Mouse (Mus musculus) midbrain, embryonic 11.5 days (tissue): Measurements from ENCODE around the gene Psmd5. TPM values are rescaled to one million over a fixed set of nuclear protein-coding genes. Genes with fewer than 3 reads are reported as not detected.

ENCODE experiments used
- ATAC-seq: fragments of 200-750 bp; cut with Nextera tagmentation; 2 replicates; pipeline ENCODE4 v1.8.0; 2017; ENCODE audit warnings: moderate TSS enrichment, moderate library complexity; ENCODE audit not compliant: low FRiP score
- DNase-seq: peaks from one replicate; pipeline ENCODE4 v3.0.0; 2015; ENCODE audit warnings: low spot score; ENCODE audit errors: missing footprints
- H3K27ac ChIP-seq: fragments of 300-500 bp; sonication (generic); 2 replicates; pipeline ENCODE4 v1.5.1; 2014; ENCODE audit warnings: low read depth, low read length
- H3K27me3 ChIP-seq: fragments of 300-500 bp; sonication (generic); 2 replicates; pipeline ENCODE4 v1.6.1; 2014; ENCODE audit warnings: mild to moderate bottlenecking, low read length, moderate library complexity, mixed read lengths; ENCODE audit not compliant: control insufficient read depth, insufficient read depth
- H3K36me3 ChIP-seq: fragments of 300-500 bp; sonication (generic); 2 replicates; pipeline ENCODE4 v1.6.1; 2014; ENCODE audit warnings: mild to moderate bottlenecking, low read length, moderate library complexity, mixed read lengths; ENCODE audit not compliant: control insufficient read depth, insufficient read depth
- H3K4me1 ChIP-seq: fragments of 300-500 bp; sonication (generic); 2 replicates; pipeline ENCODE4 v1.6.1; 2014; ENCODE audit warnings: low read length; ENCODE audit not compliant: control insufficient read depth, insufficient read depth
- H3K4me2 ChIP-seq: fragments of 300-500 bp; sonication (generic); 2 replicates; pipeline ENCODE4 v1.6.1; 2014; ENCODE audit warnings: mild to moderate bottlenecking, moderate library complexity
- H3K4me3 ChIP-seq: fragments of 300-500 bp; sonication (generic); 2 replicates; pipeline ENCODE4 v1.5.1; 2014; ENCODE audit warnings: low read depth, low read length
- H3K9ac ChIP-seq: fragments of 300-500 bp; sonication (generic); 2 replicates; pipeline ENCODE4 v1.6.1; 2014; ENCODE audit warnings: low read length
- H3K9me3 ChIP-seq: fragments of 300-500 bp; sonication (generic); 2 replicates; pipeline ENCODE4 v1.6.1; 2016; ENCODE audit warnings: low read length; ENCODE audit not compliant: control insufficient read depth
- WGBS: fragments of 180-500 bp; shearing (Covaris S2); extraction: QIAGEN DNeasy Blood & Tissue Kit; methylation state at CpG from one replicate; pipeline ENCODE4 v1.1.7; 2014; 5-methylcytosine and 5-hydroxymethylcytosine counted together
- polyA plus RNA-seq: library from polyadenylated mRNA; unstranded; fragments of >200 nt; fragmentation: Nextera tagmentation; extraction: Ambion mirVana; gene quantifications from 2 replicates; pipeline ENCODE4 v1.2.1, GENCODE M21; 2014

Gene Psmd5
- 122 and 129 TPM in 2 replicates for polyA plus RNA-seq

GRCm38 (mm10) chr2:34874816-34875345, at the start of gene Psmd5:
Gene Psmd5 (minus strand): TSS chr2:34874968.
- Histone ChIP-seq H3K27me3 (peaks cover 13% of the 10 kb centered on the region), H3K36me3 (no peaks in the 10 kb centered on the region), H3K4me3 (peak within 1 kb of the TSS; percentile 5; the same call in 1 of the 2 replicates), H3K9ac (peak within 1 kb of the TSS; percentile 45), H3K27ac (no peak within 1 kb of the TSS), H3K4me2 (peak within 1 kb of the TSS; percentile 31), H3K4me1 (peaks cover 6% of the 10 kb centered on the region), H3K9me3 (no peaks in the 10 kb centered on the region)
- DNase-seq (no peak), ATAC-seq (no peak)
- 18% methylated on average over 8 of the region's 8 CpGs for WGBS

GRCm38 (mm10) chr2:34922729-34923128, 48.0 kb upstream of the Psmd5 start:
- no peak overlapping the region for H3K27ac ChIP-seq
- no peak overlapping the region for H3K4me2 ChIP-seq
- no peaks in the 10 kb centered on the region for H3K9me3 ChIP-seq
- no peak for ATAC-seq
- H3K4me1 ChIP-seq = no peaks in the 10 kb centered on the region
- H3K4me3 ChIP-seq = no peak overlapping the region
- H3K27me3 ChIP-seq = no peaks in the 10 kb centered on the region
- DNase-seq = peak; percentile 21
- no peaks in the 10 kb centered on the region for H3K36me3 ChIP-seq
- WGBS = 32% methylated on average over 2 of the region's 2 CpGs
- no peak overlapping the region for H3K9ac ChIP-seq

DNA sequence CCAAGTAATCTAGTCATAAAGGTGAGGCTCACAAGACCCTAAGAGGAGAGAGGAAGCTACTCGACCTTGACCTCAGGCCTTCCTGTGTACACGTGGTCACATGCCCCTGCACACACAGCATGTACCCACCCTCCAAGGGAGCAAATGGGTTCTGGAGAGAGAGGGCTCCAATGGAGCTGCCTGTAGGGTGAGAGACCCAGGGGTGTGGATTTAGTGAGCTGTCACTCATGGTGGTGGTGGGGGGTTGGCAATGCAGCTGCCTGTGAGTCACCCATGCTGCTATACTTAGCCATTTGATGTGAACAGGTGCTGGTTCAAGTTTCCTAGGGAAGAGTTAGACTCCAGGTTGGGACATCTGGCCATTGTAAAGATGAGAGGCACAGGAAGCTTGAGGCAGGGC, 45.4 kb upstream of the Psmd5 start:
- Histone ChIP-seq H3K4me1 (no peaks in the 10 kb centered on the region), H3K4me3 (no peak overlapping the region), H3K36me3 (no peaks in the 10 kb centered on the region), H3K27ac (no peak overlapping the region), H3K4me2 (no peak overlapping the region), H3K27me3 (no peaks in the 10 kb centered on the region), H3K9ac (no peak overlapping the region), H3K9me3 (no peaks in the 10 kb centered on the region)
- DNase-seq (no peak), ATAC-seq (no peak)
- WGBS = 65% methylated on average over 2 of the region's 2 CpGs

- Histone ChIP-seq H3K9me3 (no peaks in the 10 kb centered on the region), H3K4me2 (no peak overlapping the region), H3K27ac (no peak overlapping the region), H3K4me1 (peaks cover 6% of the 10 kb centered on the region), H3K27me3 (peaks cover 23% of the 10 kb centered on the region), H3K36me3 (no peaks in the 10 kb centered on the region), H3K9ac (no peak overlapping the region), H3K4me3 (no peak overlapping the region)
- 44% methylated on average over 2 of the region's 2 CpGs for WGBS
- DNase-seq = no peak
- ATAC-seq = no peak
Observed at GRCm38 (mm10) chr2:34915103-34915502, 40.3 kb upstream of the Psmd5 start.

GRCm38 (mm10) chr2:34914823-34915082, 40.0 kb upstream of the Psmd5 start:
- H3K36me3 ChIP-seq = no peaks in the 10 kb centered on the region
- H3K9me3 ChIP-seq = no peaks in the 10 kb centered on the region
- H3K4me1 ChIP-seq = peaks cover 6% of the 10 kb centered on the region
- H3K9ac ChIP-seq = no peak overlapping the region
- H3K4me3 ChIP-seq = no peak overlapping the region
- no peak for DNase-seq
- H3K27me3 ChIP-seq = peaks cover 23% of the 10 kb centered on the region
- no peak; the same call in 1 of the 2 replicates for ATAC-seq
- no peak overlapping the region for H3K27ac ChIP-seq
- 0 out of 2 replicates have a peak overlapping the region, but pooled peaks have one; percentile 89 for H3K4me2 ChIP-seq
- 16% methylated on average over 2 of the region's 2 CpGs for WGBS

DNA sequence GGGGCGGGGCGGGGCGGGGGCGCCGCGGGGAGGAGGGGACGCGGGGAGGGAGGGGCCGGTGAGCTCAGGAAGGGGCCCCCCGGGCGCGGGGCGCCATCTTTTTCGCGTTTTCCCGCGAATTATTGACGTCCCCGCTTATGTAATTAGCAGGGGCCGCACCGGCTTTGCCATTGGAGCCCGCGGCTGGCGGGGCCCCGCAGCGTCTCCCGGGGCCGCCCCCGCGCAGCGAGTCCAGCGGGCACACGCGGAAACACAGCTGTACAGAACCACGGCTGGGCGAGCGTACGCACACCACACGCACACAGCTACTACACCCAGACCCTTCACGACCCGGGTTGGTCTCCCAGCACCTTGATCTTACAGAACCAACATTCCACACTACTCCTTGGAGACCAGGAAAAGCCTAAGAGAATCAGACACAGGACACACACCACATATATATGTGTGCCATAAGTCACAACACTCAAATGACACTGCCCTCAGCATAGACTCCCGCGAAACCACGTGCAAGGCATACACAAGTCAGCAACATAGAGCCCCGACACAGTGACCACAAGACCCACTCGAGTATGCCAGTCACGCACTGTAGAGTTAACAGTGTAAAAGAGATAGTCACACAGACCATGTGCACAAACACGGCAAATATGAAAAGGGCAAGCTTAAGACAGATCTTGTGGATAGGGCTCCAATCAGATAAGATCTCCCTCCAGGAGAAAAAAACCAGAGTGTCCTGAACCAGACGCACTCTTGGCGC, 39.5 kb upstream of the Psmd5 start:
- Histone ChIP-seq H3K4me1 (peaks cover 6% of the 10 kb centered on the region), H3K9ac (peak overlapping the region; percentile 64), H3K4me3 (peak overlapping the region; percentile 62), H3K27ac (no peak overlapping the region), H3K36me3 (no peaks in the 10 kb centered on the region), H3K9me3 (no peaks in the 10 kb centered on the region), H3K4me2 (peak overlapping the region; percentile 89), H3K27me3 (peaks cover 23% of the 10 kb centered on the region)
- WGBS = 3% methylated on average over 44 of the region's 50 CpGs
- DNase-seq = peak; percentile 90
- peak; percentile 68 for ATAC-seq

DNA sequence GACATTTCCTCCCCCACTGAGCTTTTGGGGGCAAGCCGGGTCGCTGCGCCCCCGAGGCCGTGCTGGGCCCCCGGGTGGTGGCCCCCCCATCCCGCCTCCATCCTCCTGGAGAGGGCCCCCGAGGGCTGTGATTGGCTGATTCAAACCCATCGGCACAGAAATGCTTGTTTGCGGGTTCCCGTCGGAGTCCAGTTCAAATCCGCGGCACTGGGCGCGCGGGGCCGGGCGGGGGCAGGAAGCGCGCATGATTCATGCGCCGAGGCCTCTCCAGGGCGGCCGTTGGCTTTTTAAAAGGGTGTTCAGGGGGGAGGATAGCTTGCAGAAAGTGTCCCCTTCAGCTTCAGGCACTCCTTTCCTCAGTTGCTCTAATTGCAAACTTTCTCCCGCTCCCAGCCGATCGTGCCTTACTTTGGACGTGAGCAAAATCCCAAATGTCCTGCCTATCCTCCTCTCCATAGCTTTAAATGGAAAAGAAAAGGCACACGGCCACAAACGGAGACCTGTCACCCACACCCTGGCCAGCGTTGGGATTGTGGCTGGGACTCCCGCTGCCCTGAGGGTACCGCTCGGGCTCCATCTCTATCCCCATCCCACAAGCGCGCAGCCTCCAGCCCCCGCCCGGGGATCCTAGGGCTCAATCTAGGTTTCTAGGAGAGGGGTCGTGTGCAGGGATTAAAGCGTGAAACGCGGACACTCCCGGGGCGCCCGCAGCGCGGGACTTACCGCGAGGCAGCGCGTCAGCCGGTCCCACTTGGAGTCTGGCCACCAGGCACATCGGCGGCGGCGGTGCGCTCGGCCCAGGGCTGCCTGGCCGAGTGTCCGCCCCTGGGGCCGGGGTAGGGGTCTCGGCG, 38.7 kb upstream of the Psmd5 start, which contains the start of gene Phf19:
Gene Phf19, minus strand, starts transcription at position 809 of the 851 bp plus-strand sequence.
- Histone ChIP-seq H3K9me3 (no peaks in the 10 kb centered on the region), H3K36me3 (no peaks in the 10 kb centered on the region), H3K27me3 (peaks cover 23% of the 10 kb centered on the region), H3K4me1 (peaks cover 6% of the 10 kb centered on the region), H3K4me2 (peak within 1 kb of the TSS; percentile 89), H3K27ac (no peak within 1 kb of the TSS), H3K9ac (peak within 1 kb of the TSS; percentile 64), H3K4me3 (peak within 1 kb of the TSS; percentile 62)
- DNase-seq (peak; percentile 91), ATAC-seq (peak; percentile 78)
- under 1% methylated on average over 60 of the region's 64 CpGs for WGBS

DNA sequence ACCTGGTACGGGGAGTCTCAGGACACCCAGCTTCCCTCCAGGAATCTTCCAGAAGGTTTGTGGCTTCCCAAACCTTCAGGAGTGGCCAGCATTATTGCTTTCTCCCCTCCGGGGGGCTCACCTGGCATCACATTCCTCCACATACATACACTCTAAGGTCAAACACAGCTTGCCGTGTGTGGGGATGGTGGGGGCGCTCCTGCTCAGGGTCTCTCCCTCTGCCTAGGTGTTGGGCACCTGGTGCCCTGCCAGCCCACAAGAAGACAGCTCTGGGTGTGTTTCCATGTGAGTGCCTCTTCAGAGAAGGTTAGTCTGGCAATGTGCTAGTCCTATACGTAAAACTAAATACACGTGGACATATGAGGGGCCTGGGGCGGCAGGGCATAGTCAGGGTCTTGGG, 37.8 kb upstream of the Psmd5 start:
- Histone ChIP-seq H3K9me3 (no peaks in the 10 kb centered on the region), H3K27me3 (peaks cover 23% of the 10 kb centered on the region), H3K4me2 (peak overlapping the region; percentile 89), H3K27ac (no peak overlapping the region), H3K4me3 (peak overlapping the region; percentile 62), H3K36me3 (no peaks in the 10 kb centered on the region), H3K4me1 (peaks cover 6% of the 10 kb centered on the region), H3K9ac (no peak overlapping the region; the same call in 1 of the 2 replicates)
- DNase-seq (no peak), ATAC-seq (0 out of 2 replicates have a peak, but pooled peaks have one; percentile 2)
- WGBS = 40% methylated on average over 7 of the region's 7 CpGs

GRCm38 (mm10) chr2:34911871-34912270, 37.1 kb upstream of the Psmd5 start:
- Histone ChIP-seq H3K4me1 (peaks cover 6% of the 10 kb centered on the region), H3K4me2 (no peak overlapping the region), H3K36me3 (no peaks in the 10 kb centered on the region), H3K9me3 (no peaks in the 10 kb centered on the region), H3K27me3 (peaks cover 23% of the 10 kb centered on the region), H3K4me3 (no peak overlapping the region), H3K9ac (no peak overlapping the region), H3K27ac (no peak overlapping the region)
- DNase-seq = peak; percentile 56
- ATAC-seq = no peak
- WGBS = 84% methylated on average over 5 of the region's 5 CpGs
